Mouse (Mus musculus): ENCODE measurements around the gene Stard7. TPM values are rescaled to one million over a fixed set of nuclear protein-coding genes. Genes with fewer than 3 reads are reported as not detected.

Gene Stard7
- polyA plus RNA-seq (2014; fragmentation: Illumina TruSeq; extraction: RNeasy Lipid Tissue Mini Kit (QIAGEN cat#74804); ENCODE audit: low read depth, low replicate concordance) = 160 TPM

GRCm38 (mm10) chr2:127269491-127270299, at the start of gene Stard7:
Gene Stard7 (plus strand): TSS chr2:127270218.

DNA sequence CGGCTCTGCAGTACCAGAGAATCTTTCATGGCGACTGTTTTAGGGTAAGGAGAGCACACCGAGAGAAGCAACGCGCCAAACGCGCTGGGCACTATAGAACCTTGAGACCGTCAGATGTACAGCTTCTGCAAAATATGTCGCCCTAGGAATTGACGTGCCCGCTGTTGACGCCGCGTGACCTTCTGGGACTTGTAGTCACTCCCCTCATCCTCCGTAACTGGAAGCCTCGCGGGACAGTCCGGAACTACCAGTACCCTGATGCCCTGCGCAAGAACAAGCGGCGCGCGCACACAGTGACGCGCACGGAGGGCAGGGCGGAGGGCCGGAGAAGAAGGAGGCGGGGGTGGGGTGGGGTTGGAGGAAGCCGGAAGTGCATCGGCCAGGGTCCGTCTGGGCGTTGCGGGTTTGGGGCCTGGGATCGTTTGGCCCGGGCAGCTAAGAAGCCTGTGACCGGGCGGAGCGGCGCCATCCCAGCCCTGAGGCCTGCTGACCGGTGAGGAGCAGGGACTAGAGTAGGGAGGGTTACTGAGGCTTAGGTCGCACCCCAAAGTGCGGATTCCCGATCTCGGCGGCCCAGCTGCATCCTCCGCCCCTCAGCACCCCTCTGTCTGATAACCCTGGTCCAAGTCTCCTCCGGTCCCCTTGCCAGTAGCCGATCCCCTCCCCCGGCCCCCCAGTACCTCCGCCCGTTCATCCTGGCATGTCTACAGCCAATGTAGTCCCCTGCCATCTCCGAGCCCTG, 22.3 kb upstream of the Stard7 start, which contains the start of the genes Ciao1 and Tmem127:
Ciao1 (minus strand) TSS at position 225 of the 742 bp plus-strand sequence.
Tmem127 (plus strand) TSS at position 317 of the 742 bp plus-strand sequence.

DNA sequence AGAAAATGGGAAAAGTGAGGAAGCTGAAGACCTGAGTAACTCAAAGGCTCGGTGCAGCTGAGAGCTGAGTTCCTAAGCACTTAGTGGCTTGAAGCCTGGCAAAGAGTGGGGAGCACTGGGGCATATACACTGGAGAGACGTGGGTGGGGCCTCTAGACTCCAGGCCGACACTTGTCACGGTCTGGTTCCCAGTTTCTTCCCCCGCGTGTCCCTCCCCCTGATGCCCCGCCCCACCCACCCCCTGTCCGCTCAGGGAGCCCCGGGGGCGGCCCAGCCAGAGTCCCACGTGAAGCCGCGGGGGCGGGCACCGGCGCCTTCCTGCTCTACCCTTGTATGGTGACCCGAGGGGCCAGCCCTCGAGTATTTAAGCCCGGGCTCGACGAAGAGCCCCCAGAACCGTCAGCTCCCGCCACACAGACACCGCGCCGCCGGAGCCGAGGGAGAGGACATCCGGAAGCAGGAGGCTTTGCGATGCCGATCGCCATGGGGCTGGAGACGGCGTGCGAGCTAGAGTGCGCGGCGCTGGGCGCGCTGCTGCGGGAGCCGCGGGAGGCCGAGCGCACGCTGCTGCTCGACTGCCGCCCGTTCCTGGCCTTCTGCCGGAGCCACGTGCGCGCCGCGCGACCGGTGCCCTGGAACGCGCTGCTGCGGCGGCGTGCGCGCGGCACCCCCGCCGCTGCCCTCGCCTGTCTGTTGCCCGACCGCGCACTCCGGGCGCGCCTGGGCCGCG, 65.9 kb downstream of the Stard7 start, which contains the start of gene Dusp2:
Dusp2 (plus strand) TSS at position 393 of the 730 bp plus-strand sequence.

GRCm38 (mm10) chr2:127338416-127338815, 68.4 kb downstream of the Stard7 start, which contains the start of gene Astl:
Gene Astl (plus strand): TSS chr2:127338639.

Other genes with a start within 250 kb of the Stard7 start
- gene Blvra, start 199.6 kb upstream of the Stard7 start, polyA plus RNA-seq (2014; fragmentation: Illumina TruSeq; extraction: RNeasy Lipid Tissue Mini Kit (QIAGEN cat#74804); ENCODE audit: low read depth, low replicate concordance) = 22.1 TPM
- gene Ncaph, start 136.3 kb upstream of the Stard7 start, polyA plus RNA-seq (2014; fragmentation: Illumina TruSeq; extraction: RNeasy Lipid Tissue Mini Kit (QIAGEN cat#74804); ENCODE audit: low read depth, low replicate concordance) = 0.84 TPM
- 8.6 TPM for gene Itpripl1, start 126.8 kb upstream of the Stard7 start, polyA plus RNA-seq (2014; fragmentation: Illumina TruSeq; extraction: RNeasy Lipid Tissue Mini Kit (QIAGEN cat#74804); ENCODE audit: low read depth, low replicate concordance)
- 0.55 TPM for gene 1810024B03Rik, start 61.9 kb upstream of the Stard7 start, polyA plus RNA-seq (2014; fragmentation: Illumina TruSeq; extraction: RNeasy Lipid Tissue Mini Kit (QIAGEN cat#74804); ENCODE audit: low read depth, low replicate concordance)
- gene Snrnp200, start 61.8 kb upstream of the Stard7 start, polyA plus RNA-seq (2014; fragmentation: Illumina TruSeq; extraction: RNeasy Lipid Tissue Mini Kit (QIAGEN cat#74804); ENCODE audit: low read depth, low replicate concordance) = 52.0 TPM
- 60.3 TPM for gene Ciao1, start 22.4 kb upstream of the Stard7 start, polyA plus RNA-seq (2014; fragmentation: Illumina TruSeq; extraction: RNeasy Lipid Tissue Mini Kit (QIAGEN cat#74804); ENCODE audit: low read depth, low replicate concordance)
- 29.0 TPM for gene Tmem127, start 22.3 kb upstream of the Stard7 start, polyA plus RNA-seq (2014; fragmentation: Illumina TruSeq; extraction: RNeasy Lipid Tissue Mini Kit (QIAGEN cat#74804); ENCODE audit: low read depth, low replicate concordance)
- gene Dusp2, start 65.9 kb downstream of the Stard7 start, polyA plus RNA-seq (2014; fragmentation: Illumina TruSeq; extraction: RNeasy Lipid Tissue Mini Kit (QIAGEN cat#74804); ENCODE audit: low read depth, low replicate concordance) = 0.94 TPM
- gene Astl, start 68.4 kb downstream of the Stard7 start, polyA plus RNA-seq (2014; fragmentation: Illumina TruSeq; extraction: RNeasy Lipid Tissue Mini Kit (QIAGEN cat#74804); ENCODE audit: low read depth, low replicate concordance) = not detected
- 0.73 TPM for gene Adra2b, start 93.0 kb downstream of the Stard7 start, polyA plus RNA-seq (2014; fragmentation: Illumina TruSeq; extraction: RNeasy Lipid Tissue Mini Kit (QIAGEN cat#74804); ENCODE audit: low read depth, low replicate concordance)
- 0.16 TPM for gene Gpat2, start 155.0 kb downstream of the Stard7 start, polyA plus RNA-seq (2014; fragmentation: Illumina TruSeq; extraction: RNeasy Lipid Tissue Mini Kit (QIAGEN cat#74804); ENCODE audit: low read depth, low replicate concordance)
- 40.6 TPM for gene Fahd2a, start 174.3 kb downstream of the Stard7 start, polyA plus RNA-seq (2014; fragmentation: Illumina TruSeq; extraction: RNeasy Lipid Tissue Mini Kit (QIAGEN cat#74804); ENCODE audit: low read depth, low replicate concordance)